Mouse (Mus musculus): ENCODE data around the gene Kynu.

GRCm38 (mm10) chr2:43562779-43563178, 7.7 kb downstream of the Kynu start:
- TF ChIP-seq GATA1 (IDR thresholded peaks at IDR 0.05; ENCODE audit: borderline replicate concordance, low read length) (no peak), FLI1 (IDR thresholded peaks at IDR 0.05; ENCODE audit: low read length) (no peak)
